Mouse (Mus musculus) cortical plate, adult 2 months (tissue): ENCODE measurements around the gene Myo3b.

ENCODE experiments used
- CTCF ChIP-seq: fragments of 200-500 bp; IDR thresholded peaks from 2 replicates; pipeline ENCODE4 v1.5.1; 2011; ENCODE audit warnings: mild to moderate bottlenecking, control low read depth, low read length; ENCODE audit not compliant: insufficient read depth; ENCODE audit errors: extremely low read depth
- POLR2A ChIP-seq: fragments of 200-500 bp; IDR thresholded peaks from 2 replicates; pipeline ENCODE4 v1.6.1; 2011; ENCODE audit warnings: mild to moderate bottlenecking, low read length, control low read depth; ENCODE audit not compliant: insufficient read depth; ENCODE audit errors: extremely low read depth

DNA sequence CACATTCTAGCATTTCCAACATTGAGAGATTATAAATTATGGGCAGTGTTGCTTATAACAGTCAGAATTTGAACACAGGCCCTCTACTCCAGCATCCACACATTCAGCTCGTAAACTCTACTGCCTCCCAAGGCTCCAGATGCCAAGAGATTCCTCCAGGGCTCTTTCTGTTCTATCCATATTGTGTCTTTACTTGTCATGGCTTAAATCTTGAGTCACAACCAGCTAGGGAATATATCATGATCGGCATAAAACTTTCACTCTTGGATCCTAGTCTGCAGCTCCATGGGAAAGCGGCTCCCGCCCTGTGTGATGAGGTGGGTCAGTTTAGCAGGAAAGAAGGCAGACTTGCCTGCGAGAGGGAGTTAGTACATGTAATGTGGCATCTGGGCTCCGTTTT lies 294.0 kb downstream of the Myo3b start:
- TF ChIP-seq CTCF (no peak), POLR2A (no peak)
